Mouse (Mus musculus) neural tube, embryonic 14.5 days (tissue): ENCODE results near the gene Hand1. TPM values are rescaled to one million over a fixed set of nuclear protein-coding genes. Genes with fewer than 3 reads are reported as not detected.
A peak's percentile ranks its signal among the peaks of the same experiment; 100 is the strongest.

Experiments
- ATAC-seq: fragments of 200-750 bp; cut with Nextera tagmentation; 2 replicates; pipeline ENCODE4 v1.8.0; 2017; ENCODE audit warnings: low read depth, mild to moderate bottlenecking, moderate TSS enrichment, moderate library complexity
- H3K27ac ChIP-seq: fragments of 300-500 bp; sonication (generic); 2 replicates; pipeline ENCODE4 v1.5.1; 2014; ENCODE audit warnings: low read depth, mild to moderate bottlenecking, control low read depth, low read length, moderate library complexity, mixed read lengths
- H3K27me3 ChIP-seq: fragments of 300-500 bp; sonication (generic); 2 replicates; pipeline ENCODE4 v1.6.1; 2014; ENCODE audit warnings: low read length; ENCODE audit not compliant: control insufficient read depth, insufficient read depth
- H3K36me3 ChIP-seq: fragments of 300-500 bp; sonication (generic); 2 replicates; pipeline ENCODE4 v1.6.1; 2014; ENCODE audit warnings: low read length, mixed read lengths; ENCODE audit not compliant: control insufficient read depth, insufficient read depth
- H3K4me1 ChIP-seq: fragments of 300-500 bp; sonication (generic); 2 replicates; pipeline ENCODE4 v1.6.1; 2014; ENCODE audit warnings: low read length; ENCODE audit not compliant: control insufficient read depth, insufficient read depth
- H3K4me2 ChIP-seq: fragments of 300-500 bp; sonication (generic); 2 replicates; pipeline ENCODE4 v1.6.1; 2014; ENCODE audit warnings: mild to moderate bottlenecking, low read depth, low read length, control low read depth
- H3K4me3 ChIP-seq: fragments of 300-500 bp; sonication (generic); 2 replicates; pipeline ENCODE4 v1.5.1; 2014; ENCODE audit warnings: low read depth, low read length, control low read depth, mixed read lengths
- H3K9ac ChIP-seq: fragments of 300-500 bp; sonication (generic); replicated peaks from 2 replicates; pipeline ENCODE4 v1.6.1; 2014; ENCODE audit warnings: low read depth, mild to moderate bottlenecking, control low read depth, low read length, mixed read lengths
- H3K9me3 ChIP-seq: fragments of 300-500 bp; sonication (generic); 2 replicates; pipeline ENCODE4 v1.6.1; 2016; ENCODE audit warnings: low read length; ENCODE audit not compliant: control insufficient read depth
- WGBS: fragments of 180-500 bp; shearing (Covaris S2); extraction: QIAGEN DNeasy Blood & Tissue Kit; methylation state at CpG from one replicate; pipeline ENCODE4 v1.1.7; 2014; 5-methylcytosine and 5-hydroxymethylcytosine counted together
- polyA plus RNA-seq: library from polyadenylated mRNA; unstranded; fragments of >200 nt; fragmentation: Nextera tagmentation; extraction: Ambion mirVana; gene quantifications from 2 replicates; pipeline ENCODE4 v1.2.1, GENCODE M21; 2014

Gene Hand1
- polyA plus RNA-seq, 1 experiment from 2014 or later = 0.11 TPM

DNA sequence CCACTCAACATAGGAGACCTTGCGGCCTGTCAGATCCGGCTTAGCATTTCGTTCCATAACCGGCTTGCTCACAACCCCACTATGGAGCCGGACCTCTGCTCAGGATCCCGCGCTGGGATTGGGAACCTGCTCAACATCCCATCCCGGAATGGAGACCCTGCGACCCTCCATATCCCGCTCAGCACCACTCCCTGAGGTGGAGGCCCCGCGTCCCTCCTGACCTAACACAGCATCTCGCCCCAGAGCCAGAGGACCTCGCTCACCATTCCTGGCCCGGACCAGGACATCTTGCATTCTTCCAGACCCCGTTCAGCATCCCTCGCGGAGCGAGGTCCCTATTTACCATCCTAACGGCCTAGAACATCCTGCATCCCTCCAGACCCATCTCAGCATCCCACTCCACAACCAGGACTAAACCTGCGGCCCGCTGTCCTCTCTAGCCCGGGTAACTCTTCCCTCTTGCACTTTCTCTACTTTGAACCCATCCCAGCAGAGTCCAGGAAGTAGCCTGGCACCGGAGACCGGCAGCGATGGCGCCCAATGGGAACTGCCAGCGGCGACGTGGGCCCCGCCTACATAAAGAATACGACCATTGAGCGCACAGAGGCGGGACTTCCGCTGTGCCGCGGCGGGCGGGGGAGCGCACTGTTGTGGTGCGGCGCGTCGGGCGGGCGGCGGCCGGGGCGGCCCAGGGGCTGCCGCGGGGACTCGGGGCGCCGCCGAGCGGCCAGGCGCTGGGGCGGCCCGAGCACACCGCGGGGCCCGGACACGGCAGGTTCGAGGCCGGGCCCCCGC, 31.4 kb downstream of the Hand1 start, which contains the start of gene Sap30l:
Sap30l (plus strand) TSS at position 667 of the 795 bp plus-strand sequence.
- peak within 1 kb of the TSS; percentile 98 for H3K4me3 ChIP-seq
- no peaks in the 10 kb centered on the region for H3K27me3 ChIP-seq
- H3K9ac ChIP-seq = peak within 1 kb of the TSS; percentile 90
- peak within 1 kb of the TSS; percentile 93 for H3K4me2 ChIP-seq
- no peaks in the 10 kb centered on the region for H3K36me3 ChIP-seq
- ATAC-seq = peak; percentile 97
- under 1% methylated on average over 49 of the region's 66 CpGs for WGBS
- peaks cover 27% of the 10 kb centered on the region for H3K4me1 ChIP-seq
- peak within 1 kb of the TSS; percentile 55 for H3K27ac ChIP-seq
- H3K9me3 ChIP-seq = no peaks in the 10 kb centered on the region

GRCm38 (mm10) chr11:57800266-57800951, 32.2 kb downstream of the Hand1 start:
- Histone ChIP-seq H3K4me2 (peak overlapping the region; percentile 93), H3K36me3 (no peaks in the 10 kb centered on the region), H3K27me3 (no peaks in the 10 kb centered on the region), H3K4me1 (peaks cover 25% of the 10 kb centered on the region), H3K9me3 (no peaks in the 10 kb centered on the region), H3K9ac (peak overlapping the region; percentile 90), H3K4me3 (peak overlapping the region; percentile 98), H3K27ac (peak overlapping the region; percentile 35; the same call in 1 of the 2 replicates)
- WGBS = 14% methylated on average over 22 of the region's 22 CpGs
- ATAC-seq = no peak

DNA sequence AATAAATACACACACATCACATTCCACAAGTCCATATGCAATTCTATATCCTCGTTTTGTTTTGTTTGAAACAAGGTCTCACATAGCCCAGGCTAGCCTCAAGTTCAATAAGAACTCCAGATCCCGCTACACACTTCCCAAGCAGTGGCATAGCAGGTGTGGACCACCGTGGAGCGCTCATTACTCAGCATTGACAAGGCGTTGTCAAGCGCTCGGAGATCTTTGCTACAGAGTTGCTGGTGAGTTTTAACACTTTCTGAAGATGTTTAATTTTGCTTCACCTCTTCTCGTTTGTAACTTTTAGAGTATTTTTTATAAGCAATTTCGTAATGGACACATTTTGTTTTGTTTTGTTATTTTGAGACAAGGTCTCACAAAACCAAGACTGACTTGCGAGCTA, 33.2 kb downstream of the Hand1 start:
- Histone ChIP-seq H3K27ac (no peak overlapping the region), H3K9ac (no peak overlapping the region), H3K4me1 (peaks cover 24% of the 10 kb centered on the region), H3K36me3 (no peaks in the 10 kb centered on the region), H3K4me3 (no peak overlapping the region), H3K27me3 (no peaks in the 10 kb centered on the region), H3K9me3 (no peaks in the 10 kb centered on the region), H3K4me2 (no peak overlapping the region)
- no peak for ATAC-seq
- 86% methylated on average over 10 of the region's 10 CpGs for WGBS

DNA sequence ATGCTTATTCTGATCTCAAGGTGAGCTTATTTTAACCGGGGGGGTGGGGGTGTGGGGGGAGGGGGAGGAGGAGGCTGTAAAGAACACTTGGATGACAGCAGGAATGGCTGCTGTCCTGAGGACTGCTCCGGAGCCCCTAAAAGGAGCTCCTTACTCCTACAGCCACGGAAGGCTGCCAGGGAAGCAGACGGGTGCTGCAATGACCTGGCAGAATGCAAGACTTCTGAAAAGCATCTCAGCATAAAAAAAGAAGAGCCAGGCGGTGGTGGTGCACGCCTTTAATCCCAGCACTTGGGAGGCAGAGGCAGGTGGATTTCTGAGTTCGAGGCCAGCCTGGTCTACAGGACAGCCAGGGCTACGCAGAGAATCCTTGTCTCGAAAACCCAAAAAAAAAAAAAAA, 34.8 kb downstream of the Hand1 start:
- WGBS = 76% methylated on average over 9 of the region's 9 CpGs
- no peak overlapping the region for H3K9ac ChIP-seq
- no peak overlapping the region for H3K4me3 ChIP-seq
- H3K27ac ChIP-seq = no peak overlapping the region
- H3K36me3 ChIP-seq = no peaks in the 10 kb centered on the region
- H3K9me3 ChIP-seq = no peaks in the 10 kb centered on the region
- no peaks in the 10 kb centered on the region for H3K27me3 ChIP-seq
- H3K4me1 ChIP-seq = peaks cover 14% of the 10 kb centered on the region
- no peak overlapping the region for H3K4me2 ChIP-seq
- no peak for ATAC-seq

DNA sequence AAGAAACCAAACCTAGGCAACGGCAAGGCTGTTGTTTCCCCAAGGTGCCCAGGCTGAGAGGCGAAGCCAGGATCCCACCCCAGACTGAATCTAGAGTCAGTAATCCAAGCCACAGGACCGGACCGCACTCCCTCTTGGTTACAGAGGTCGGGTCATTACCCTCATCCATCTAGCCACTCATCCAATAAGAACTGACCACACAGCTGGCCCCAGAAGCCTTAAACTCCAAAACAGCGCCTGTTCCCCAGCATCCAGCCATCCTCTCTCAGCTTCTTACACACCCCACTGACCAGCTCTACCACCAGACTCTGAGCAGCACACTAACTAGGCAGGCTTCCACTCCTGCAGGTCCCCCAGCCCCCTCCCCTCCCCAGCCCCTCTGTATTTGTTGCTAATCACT, 37.5 kb downstream of the Hand1 start:
- ATAC-seq = no peak
- no peak overlapping the region for H3K4me2 ChIP-seq
- WGBS = 48% methylated on average over 6 of the region's 6 CpGs
- H3K9ac ChIP-seq = no peak overlapping the region
- H3K27ac ChIP-seq = no peak overlapping the region
- H3K4me3 ChIP-seq = no peak overlapping the region
- no peaks in the 10 kb centered on the region for H3K27me3 ChIP-seq
- H3K4me1 ChIP-seq = peaks cover under 1% of the 10 kb centered on the region; the same call in 1 of the 2 replicates
- H3K36me3 ChIP-seq = no peaks in the 10 kb centered on the region
- no peaks in the 10 kb centered on the region for H3K9me3 ChIP-seq

DNA sequence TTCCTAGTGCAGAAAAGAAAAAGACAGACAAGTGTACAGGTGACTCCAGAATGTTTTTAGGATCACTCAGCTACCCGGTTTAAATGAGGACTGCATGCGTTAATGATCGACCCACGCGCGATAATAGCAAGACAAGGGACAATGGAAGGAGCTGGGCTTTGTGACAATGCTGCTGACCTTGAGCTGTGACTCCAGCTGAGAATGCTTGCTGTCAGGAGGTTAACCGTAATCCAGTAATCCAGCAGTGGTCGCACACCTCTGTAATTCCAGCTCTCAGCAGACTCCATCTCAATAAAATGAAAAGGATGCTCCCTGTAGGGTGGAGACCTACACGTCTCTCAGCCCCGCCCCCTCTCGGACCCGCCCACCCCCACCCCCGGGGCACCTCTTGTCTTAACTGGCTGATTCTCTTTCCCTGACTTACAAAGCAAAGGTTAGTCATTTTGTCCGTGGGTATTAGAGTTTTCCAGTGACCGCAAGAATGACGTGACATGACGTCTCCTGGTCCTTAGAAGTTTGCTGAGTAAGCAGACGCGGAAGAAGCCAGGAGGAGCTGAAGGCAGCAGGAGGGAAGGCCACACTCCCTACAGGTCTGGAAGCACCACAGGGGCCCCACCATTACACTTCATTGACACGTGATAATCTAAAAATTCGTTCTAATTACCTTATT, 41.6 kb downstream of the Hand1 start:
- no peak overlapping the region for H3K4me2 ChIP-seq
- no peaks in the 10 kb centered on the region for H3K9me3 ChIP-seq
- H3K4me3 ChIP-seq = no peak overlapping the region
- no peak overlapping the region for H3K27ac ChIP-seq
- H3K4me1 ChIP-seq = no peaks in the 10 kb centered on the region
- no peaks in the 10 kb centered on the region for H3K36me3 ChIP-seq
- H3K9ac ChIP-seq = no peak overlapping the region
- WGBS = 20% methylated on average over 21 of the region's 21 CpGs
- no peaks in the 10 kb centered on the region for H3K27me3 ChIP-seq
- ATAC-seq = no peak

DNA sequence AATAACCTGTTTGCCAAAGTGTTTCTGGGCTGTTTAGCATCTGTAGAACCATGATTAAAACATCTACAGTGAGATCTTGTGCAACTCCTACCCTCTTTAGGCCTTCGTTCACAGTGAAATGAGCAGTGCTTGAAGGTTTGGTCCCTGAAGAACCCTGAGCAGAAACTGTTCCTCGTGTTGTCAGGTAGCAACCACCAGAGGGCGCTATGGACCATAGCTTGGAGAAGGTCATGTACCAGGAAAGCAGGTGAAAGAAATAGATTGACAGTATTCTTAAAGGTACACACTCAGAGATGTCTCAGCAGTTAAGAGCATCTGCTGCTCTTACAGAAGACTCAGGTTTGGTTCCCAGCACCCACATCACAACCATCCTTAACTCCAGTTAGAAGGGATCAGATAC, 44.7 kb downstream of the Hand1 start:
- Histone ChIP-seq H3K36me3 (no peaks in the 10 kb centered on the region), H3K4me2 (no peak overlapping the region), H3K9ac (no peak overlapping the region), H3K27ac (no peak overlapping the region), H3K4me3 (no peak overlapping the region), H3K9me3 (no peaks in the 10 kb centered on the region), H3K27me3 (no peaks in the 10 kb centered on the region), H3K4me1 (no peaks in the 10 kb centered on the region)
- 55% methylated on average over 3 of the region's 3 CpGs for WGBS
- ATAC-seq = no peak

DNA sequence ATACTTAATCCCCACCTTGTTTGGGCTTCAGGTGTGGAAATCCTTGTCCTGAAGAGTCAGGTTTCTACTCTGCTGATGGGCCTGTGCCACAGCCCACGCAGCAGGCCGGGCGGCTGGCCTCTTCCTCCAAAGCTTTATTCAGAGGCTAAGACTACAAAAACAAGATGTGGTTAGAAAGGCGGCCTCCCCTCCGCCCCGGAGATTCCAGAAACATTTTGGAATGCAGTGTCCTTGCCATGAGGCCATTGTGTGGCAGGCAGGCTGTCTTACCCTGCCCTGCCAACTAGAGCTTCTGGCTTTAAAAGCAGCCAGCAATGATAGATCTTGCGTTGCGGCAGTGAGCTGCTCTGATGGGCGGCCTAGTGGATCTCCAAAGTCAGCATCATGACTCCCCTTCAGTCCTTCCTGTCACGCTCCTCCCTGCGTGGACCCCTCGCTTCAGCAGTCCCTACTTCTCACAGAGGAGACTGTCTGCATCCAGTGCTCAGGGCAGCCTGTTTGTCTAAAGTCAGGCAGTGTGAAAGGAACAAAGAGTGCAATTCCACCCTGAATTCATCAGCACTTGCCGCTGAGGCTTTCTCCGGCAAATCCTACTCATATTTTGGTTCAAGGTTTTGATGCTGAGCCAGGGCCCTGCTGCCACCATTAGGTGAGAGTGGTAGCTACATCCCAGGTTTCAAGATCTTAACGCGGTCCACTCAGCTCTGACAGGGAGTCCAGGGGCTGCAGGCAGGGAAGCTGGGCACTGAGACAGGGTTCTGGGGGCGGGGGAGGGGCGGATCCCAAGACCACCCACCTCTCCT, 45.8 kb downstream of the Hand1 start:
- no peaks in the 10 kb centered on the region for H3K27me3 ChIP-seq
- H3K9me3 ChIP-seq = no peaks in the 10 kb centered on the region
- 0 out of 2 replicates have a peak overlapping the region, but pooled peaks have one; percentile 4 for H3K9ac ChIP-seq
- 31% methylated on average over 18 of the region's 18 CpGs for WGBS
- peak overlapping the region; percentile 7; the same call in 1 of the 2 replicates for H3K27ac ChIP-seq
- no peak overlapping the region for H3K4me3 ChIP-seq
- H3K4me2 ChIP-seq = no peak overlapping the region
- peak; percentile 59; the same call in 1 of the 2 replicates for ATAC-seq
- H3K4me1 ChIP-seq = no peaks in the 10 kb centered on the region
- no peaks in the 10 kb centered on the region for H3K36me3 ChIP-seq
